Mouse (Mus musculus): ENCODE data around the gene Atg101. TPM values are rescaled to one million over a fixed set of nuclear protein-coding genes. Genes with fewer than 3 reads are reported as not detected.

The Atg101 gene
- total RNA-seq, 1 experiment, result 116 TPM

- in situ Hi-C loops (cut with MboI; ENCODE audit: low sequenced_read_pairs in 2 of 2, unreplicated experiment in 2 of 2), result loop anchor here (10.0 to 25.0 kb wide), 3 partner anchors 174 to 656 kb away; no protein-coding TSS in a partner anchor
- Histone ChIP-seq H3K4me3 (ENCODE audit: insufficient read depth in 1 of 2, low read depth in 1 of 2, low read length in 2 of 2, poor library complexity in 1 of 2, severe bottlenecking in 1 of 2) (no peak overlapping the region), H3K27ac (ENCODE audit: insufficient read depth, low read depth, low read length, poor library complexity, severe bottlenecking) (no peak overlapping the region), H3K4me1 (ENCODE audit: control insufficient read depth in 2 of 2, insufficient read depth in 2 of 2, low read length in 2 of 2, poor library complexity in 1 of 2) (peaks cover 0 to 19% of the 10 kb centered on the region in 2 experiments; a peak in 1 of 4 replicates), H3K9ac (ENCODE audit: insufficient read depth, low read depth, low read length, poor library complexity, severe bottlenecking) (no peak overlapping the region), H3K36me3 (ENCODE audit: control insufficient read depth, insufficient read depth, low read length, poor library complexity, severe bottlenecking) (no peaks in the 10 kb centered on the region), H3K9me3 (ENCODE audit: control insufficient read depth, insufficient read depth, low read depth, low read length) (no peaks in the 10 kb centered on the region)
- DNase-seq (ENCODE audit: low read depth, low spot score), result no peak
- no peak for TF ChIP-seq ZNF384 (IDR thresholded peaks at IDR 0.05; ENCODE audit: low read depth, low read length)
- TF ChIP-seq CHD2 (IDR thresholded peaks at IDR 0.05; ENCODE audit: low read depth, low read length), result no peak
- TF ChIP-seq MAFK (IDR thresholded peaks at IDR 0.05; ENCODE audit: insufficient read depth, low read depth, low read length), result no peak
- no peak for TF ChIP-seq ZC3H11A (IDR thresholded peaks at IDR 0.05; ENCODE audit: borderline replicate concordance, low read depth, low read length)
- TF ChIP-seq HCFC1 (IDR thresholded peaks at IDR 0.05; ENCODE audit: borderline replicate concordance, insufficient read depth, low read length), result no peak
Measured at GRCm38 (mm10) chr15:101331090-101331489, 47.0 kb downstream of the Atg101 start.

- Histone ChIP-seq H3K36me3 (ENCODE audit: control insufficient read depth, insufficient read depth, low read length, poor library complexity, severe bottlenecking) (no peaks in the 10 kb centered on the region), H3K9me3 (ENCODE audit: control insufficient read depth, insufficient read depth, low read depth, low read length) (no peaks in the 10 kb centered on the region), H3K4me1 (ENCODE audit: control insufficient read depth in 2 of 2, insufficient read depth in 2 of 2, low read length in 2 of 2, poor library complexity in 1 of 2) (peaks cover 0 to 19% of the 10 kb centered on the region in 2 experiments; a peak in 1 of 4 replicates), H3K4me3 (ENCODE audit: insufficient read depth in 1 of 2, low read depth in 1 of 2, low read length in 2 of 2, poor library complexity in 1 of 2, severe bottlenecking in 1 of 2) (no peak overlapping the region), H3K27ac (ENCODE audit: insufficient read depth, low read depth, low read length, poor library complexity, severe bottlenecking) (no peak overlapping the region), H3K9ac (ENCODE audit: insufficient read depth, low read depth, low read length, poor library complexity, severe bottlenecking) (no peak overlapping the region)
- TF ChIP-seq HCFC1 (IDR thresholded peaks at IDR 0.05; ENCODE audit: borderline replicate concordance, insufficient read depth, low read length) (no peak), CHD2 (IDR thresholded peaks at IDR 0.05; ENCODE audit: low read depth, low read length) (no peak), ZC3H11A (IDR thresholded peaks at IDR 0.05; ENCODE audit: borderline replicate concordance, low read depth, low read length) (no peak), ZNF384 (IDR thresholded peaks at IDR 0.05; ENCODE audit: low read depth, low read length) (no peak), MAFK (IDR thresholded peaks at IDR 0.05; ENCODE audit: insufficient read depth, low read depth, low read length) (no peak)
- DNase-seq (ENCODE audit: low read depth, low spot score), result no peak
- in situ Hi-C loops (cut with MboI; ENCODE audit: low sequenced_read_pairs in 2 of 2, unreplicated experiment in 2 of 2), result loop anchor here (10.0 to 25.0 kb wide), 3 partner anchors 172 to 655 kb away; no protein-coding TSS in a partner anchor
Measured at GRCm38 (mm10) chr15:101332370-101332769, 48.3 kb downstream of the Atg101 start.

- Histone ChIP-seq H3K9ac (ENCODE audit: insufficient read depth, low read depth, low read length, poor library complexity, severe bottlenecking) (no peak overlapping the region), H3K36me3 (ENCODE audit: control insufficient read depth, insufficient read depth, low read length, poor library complexity, severe bottlenecking) (no peaks in the 10 kb centered on the region), H3K27ac (ENCODE audit: insufficient read depth, low read depth, low read length, poor library complexity, severe bottlenecking) (no peak overlapping the region), H3K4me1 (ENCODE audit: control insufficient read depth in 2 of 2, insufficient read depth in 2 of 2, low read length in 2 of 2, poor library complexity in 1 of 2) (peaks cover 0 to 15% of the 10 kb centered on the region in 2 experiments; a peak in 1 of 4 replicates), H3K9me3 (ENCODE audit: control insufficient read depth, insufficient read depth, low read depth, low read length) (no peaks in the 10 kb centered on the region), H3K4me3 (ENCODE audit: insufficient read depth in 1 of 2, low read depth in 1 of 2, low read length in 2 of 2, poor library complexity in 1 of 2, severe bottlenecking in 1 of 2) (no peak overlapping the region)
- TF ChIP-seq CHD2 (IDR thresholded peaks at IDR 0.05; ENCODE audit: low read depth, low read length) (no peak), MAFK (IDR thresholded peaks at IDR 0.05; ENCODE audit: insufficient read depth, low read depth, low read length) (no peak), ZNF384 (IDR thresholded peaks at IDR 0.05; ENCODE audit: low read depth, low read length) (no peak), ZC3H11A (IDR thresholded peaks at IDR 0.05; ENCODE audit: borderline replicate concordance, low read depth, low read length) (no peak), HCFC1 (IDR thresholded peaks at IDR 0.05; ENCODE audit: borderline replicate concordance, insufficient read depth, low read length) (no peak)
- in situ Hi-C loops (cut with MboI; ENCODE audit: low sequenced_read_pairs in 2 of 2, unreplicated experiment in 2 of 2), result loop anchor here (10.0 to 25.0 kb wide), 3 partner anchors 172 to 654 kb away; no protein-coding TSS in a partner anchor
- no peak for DNase-seq (ENCODE audit: low read depth, low spot score)
Measured at GRCm38 (mm10) chr15:101333165-101333564, 49.1 kb downstream of the Atg101 start.

- no peak for DNase-seq (ENCODE audit: low read depth, low spot score)
- no peaks in the 10 kb centered on the region for H3K36me3 ChIP-seq (ENCODE audit: control insufficient read depth, insufficient read depth, low read length, poor library complexity, severe bottlenecking)
- in situ Hi-C loops (cut with MboI; ENCODE audit: low sequenced_read_pairs in 2 of 2, unreplicated experiment in 2 of 2), result loop anchor here (10.0 to 25.0 kb wide), 3 partner anchors 171 to 654 kb away; no protein-coding TSS in a partner anchor
- H3K9me3 ChIP-seq (ENCODE audit: control insufficient read depth, insufficient read depth, low read depth, low read length), result no peaks in the 10 kb centered on the region
- H3K4me3 ChIP-seq (ENCODE audit: insufficient read depth in 1 of 2, low read depth in 1 of 2, low read length in 2 of 2, poor library complexity in 1 of 2, severe bottlenecking in 1 of 2), result no peak overlapping the region
- H3K27ac ChIP-seq (ENCODE audit: insufficient read depth, low read depth, low read length, poor library complexity, severe bottlenecking), result no peak overlapping the region
- H3K9ac ChIP-seq (ENCODE audit: insufficient read depth, low read depth, low read length, poor library complexity, severe bottlenecking), result no peak overlapping the region
- H3K4me1 ChIP-seq (ENCODE audit: control insufficient read depth in 2 of 2, insufficient read depth in 2 of 2, low read length in 2 of 2, poor library complexity in 1 of 2), result peaks cover 0 to 15% of the 10 kb centered on the region in 2 experiments; a peak in 1 of 4 replicates
- peak; percentile 56 for TF ChIP-seq CHD2 (IDR thresholded peaks at IDR 0.05; ENCODE audit: low read depth, low read length)
- TF ChIP-seq MAFK (IDR thresholded peaks at IDR 0.05; ENCODE audit: insufficient read depth, low read depth, low read length), result no peak
- no peak for TF ChIP-seq HCFC1 (IDR thresholded peaks at IDR 0.05; ENCODE audit: borderline replicate concordance, insufficient read depth, low read length)
- no peak for TF ChIP-seq ZC3H11A (IDR thresholded peaks at IDR 0.05; ENCODE audit: borderline replicate concordance, low read depth, low read length)
- no peak for TF ChIP-seq ZNF384 (IDR thresholded peaks at IDR 0.05; ENCODE audit: low read depth, low read length)
Measured at GRCm38 (mm10) chr15:101333648-101334047, 49.6 kb downstream of the Atg101 start.
